Mouse (Mus musculus) heart, embryonic 15.5 days (tissue): ENCODE results near the gene Slc43a2. TPM values are rescaled to one million over a fixed set of nuclear protein-coding genes. Genes with fewer than 3 reads are reported as not detected.

Experiments
- ATAC-seq: fragments of 200-750 bp; cut with Nextera tagmentation; replicated peaks from 2 replicates; pipeline ENCODE4 v1.8.0; 2017; ENCODE audit warnings: low read depth, moderate TSS enrichment; ENCODE audit not compliant: insufficient number of reproducible peaks, insufficient read depth, low FRiP score
- H3K27ac ChIP-seq: fragments of 300-500 bp; sonication (generic); 2 replicates; pipeline ENCODE4 v1.5.1; 2015; ENCODE audit warnings: mild to moderate bottlenecking, inconsistent platforms
- H3K27me3 ChIP-seq: fragments of 300-500 bp; sonication (generic); 2 replicates; pipeline ENCODE4 v1.6.1; 2015; ENCODE audit warnings: inconsistent platforms
- H3K36me3 ChIP-seq: fragments of 300-500 bp; sonication (generic); 2 replicates; pipeline ENCODE4 v1.6.1; 2015; ENCODE audit warnings: mild to moderate bottlenecking, inconsistent platforms
- H3K4me1 ChIP-seq: fragments of 300-500 bp; sonication (generic); replicated peaks from 2 replicates; pipeline ENCODE4 v1.6.1; 2015; ENCODE audit warnings: inconsistent platforms
- H3K4me2 ChIP-seq: fragments of 300-500 bp; sonication (generic); 2 replicates; pipeline ENCODE4 v1.6.1; 2015; ENCODE audit warnings: inconsistent platforms, mild to moderate bottlenecking, moderate library complexity
- H3K4me3 ChIP-seq: fragments of 300-500 bp; sonication (generic); 2 replicates; pipeline ENCODE4 v1.5.1; 2015; ENCODE audit warnings: mild to moderate bottlenecking, inconsistent platforms
- H3K9ac ChIP-seq: fragments of 300-500 bp; sonication (generic); 2 replicates; pipeline ENCODE4 v1.6.1; 2015; ENCODE audit warnings: mild to moderate bottlenecking, inconsistent platforms
- H3K9me3 ChIP-seq: fragments of 300-500 bp; sonication (generic); replicated peaks from 2 replicates; pipeline ENCODE4 v1.6.1; 2016; ENCODE audit warnings: inconsistent platforms
- WGBS: fragments of 180-500 bp; shearing (Covaris S2); methylation state at CpG from one replicate; pipeline ENCODE4 v1.1.7; 2015; ENCODE audit warnings: mixed read lengths; 5-methylcytosine and 5-hydroxymethylcytosine counted together
- polyA plus RNA-seq: library from polyadenylated mRNA; unstranded; fragments of >200 nt; fragmentation: Nextera tagmentation; extraction: Ambion mirVana; gene quantifications from 2 replicates; pipeline ENCODE4 v1.2.1, GENCODE M21; 2015

The Slc43a2 gene
- 2.6 and 5.1 TPM in 2 replicates for polyA plus RNA-seq

DNA sequence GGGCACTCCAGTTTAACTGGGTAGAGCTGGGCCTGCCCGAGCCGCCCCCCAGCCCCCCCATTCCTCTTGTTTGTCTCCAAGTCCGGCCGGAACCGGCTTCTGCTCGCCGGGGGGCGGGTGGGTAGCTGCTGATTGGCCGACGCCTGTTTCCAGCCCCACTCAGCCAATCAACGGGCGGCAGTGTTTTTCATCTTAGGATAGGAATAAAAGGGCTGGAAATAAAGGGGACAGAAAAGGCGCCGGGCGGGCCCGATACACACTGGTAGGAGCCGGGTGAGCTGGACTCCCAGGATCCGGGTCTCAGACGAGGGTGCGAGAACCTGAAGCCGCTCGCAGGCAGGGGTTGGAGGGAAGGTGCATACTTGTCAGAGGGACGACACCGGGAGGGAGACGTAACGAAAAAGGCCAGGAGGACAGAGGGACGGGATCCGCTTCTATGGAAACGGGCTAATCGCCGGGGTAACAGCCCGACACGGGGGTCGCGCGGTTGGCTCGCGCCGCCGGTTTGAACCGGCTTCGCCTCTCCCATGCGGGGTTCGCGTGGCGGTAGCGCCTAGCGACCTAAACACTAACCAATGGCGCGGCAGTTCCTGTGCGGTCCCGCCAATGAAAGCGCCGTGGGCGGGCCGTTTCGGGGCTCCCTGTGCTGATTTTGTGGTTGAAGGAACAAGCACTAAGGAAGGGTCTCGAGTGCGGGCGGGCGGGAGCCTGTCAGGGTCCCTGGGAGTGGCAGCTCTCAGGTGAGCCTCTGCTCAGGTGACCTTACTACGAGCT lies at the start of gene Slc43a2:
Gene Slc43a2, plus strand, starts transcription at position 226 of the 774 bp plus-strand sequence.
- H3K27ac ChIP-seq = peak within 1 kb of the TSS; percentile 73
- H3K27me3 ChIP-seq = no peaks in the 10 kb centered on the region
- peak within 1 kb of the TSS; percentile 93 for H3K4me2 ChIP-seq
- peak; percentile 85 for ATAC-seq
- H3K9me3 ChIP-seq = no peaks in the 10 kb centered on the region
- H3K4me3 ChIP-seq = peak within 1 kb of the TSS; percentile 59
- H3K9ac ChIP-seq = peak within 1 kb of the TSS; percentile 58
- WGBS = under 1% methylated on average over 62 of the region's 62 CpGs
- H3K36me3 ChIP-seq = no peaks in the 10 kb centered on the region
- peaks cover 16% of the 10 kb centered on the region for H3K4me1 ChIP-seq

DNA sequence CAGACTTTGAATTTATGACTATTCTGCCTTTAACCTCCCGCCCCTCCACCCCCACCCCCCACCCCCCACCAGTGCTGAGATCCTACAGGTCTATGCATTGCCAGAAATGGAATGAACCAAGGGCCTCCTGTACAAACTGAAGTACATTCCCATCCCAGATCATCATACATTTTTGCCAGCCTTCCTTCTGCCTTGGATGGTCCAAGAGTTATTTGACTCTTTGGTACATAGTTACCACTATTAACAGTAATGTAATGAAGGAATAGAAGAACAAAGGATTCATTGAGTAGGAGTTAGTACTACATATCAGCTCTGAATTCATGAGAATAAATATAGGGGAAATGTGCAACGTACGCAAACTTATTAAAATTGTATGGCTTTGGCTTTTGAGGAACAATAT lies 45.3 kb upstream of the Slc43a2 start:
- Histone ChIP-seq H3K4me1 (peaks cover 13% of the 10 kb centered on the region), H3K27me3 (peaks cover 5% of the 10 kb centered on the region; the same call in 1 of the 2 replicates), H3K36me3 (peaks cover 22% of the 10 kb centered on the region), H3K9me3 (no peaks in the 10 kb centered on the region), H3K4me3 (peak overlapping the region; percentile 93), H3K27ac (no peak overlapping the region), H3K4me2 (peak overlapping the region; percentile 47), H3K9ac (no peak overlapping the region)
- no peak for ATAC-seq
- WGBS = 21% methylated on average over 3 of the region's 3 CpGs

DNA sequence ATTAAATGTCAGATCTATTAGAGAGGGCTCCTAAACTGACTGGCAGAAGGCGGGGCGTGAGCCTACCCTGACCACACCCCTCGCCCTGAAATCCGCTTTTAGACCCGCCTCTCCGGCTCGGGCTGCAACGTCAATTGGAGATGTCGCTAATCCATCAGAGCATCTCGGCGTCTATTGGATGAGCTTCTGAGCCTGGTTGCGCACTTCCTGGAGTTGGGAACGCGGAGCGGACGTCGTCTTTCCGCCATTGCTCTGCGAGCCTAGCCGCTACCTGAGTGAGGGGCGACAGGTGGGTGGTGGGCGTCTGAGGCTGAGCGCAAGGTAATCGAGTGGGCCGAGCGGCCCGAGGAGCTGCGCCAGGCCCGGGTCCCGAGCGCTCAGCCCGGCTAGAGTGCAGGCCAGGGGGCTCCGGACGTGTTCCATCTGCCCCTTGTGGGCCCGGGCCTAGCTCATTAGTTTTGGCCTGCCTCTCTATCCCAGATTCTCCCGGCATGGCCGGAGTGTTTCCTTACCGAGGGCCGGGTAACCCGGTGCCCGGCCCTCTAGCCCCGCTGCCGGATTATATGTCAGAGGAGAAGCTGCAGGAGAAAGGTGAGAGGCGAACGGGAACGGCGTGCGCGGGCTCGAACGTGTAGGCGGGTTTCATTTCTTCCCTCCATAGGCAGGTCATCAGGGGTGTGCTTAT lies 44.8 kb upstream of the Slc43a2 start, which contains the start of gene Prpf8:
Gene Prpf8, plus strand, starts transcription at position 216 of the 685 bp plus-strand sequence.
- Histone ChIP-seq H3K4me2 (peak within 1 kb of the TSS; percentile 83), H3K27me3 (peaks cover 5% of the 10 kb centered on the region; the same call in 1 of the 2 replicates), H3K9ac (peak within 1 kb of the TSS; percentile 93), H3K4me1 (peaks cover 13% of the 10 kb centered on the region), H3K36me3 (peaks cover 27% of the 10 kb centered on the region), H3K27ac (peak within 1 kb of the TSS; percentile 74), H3K4me3 (peak within 1 kb of the TSS; percentile 93), H3K9me3 (no peaks in the 10 kb centered on the region)
- ATAC-seq = peak; percentile 99
- WGBS = under 1% methylated on average over 52 of the region's 52 CpGs

DNA sequence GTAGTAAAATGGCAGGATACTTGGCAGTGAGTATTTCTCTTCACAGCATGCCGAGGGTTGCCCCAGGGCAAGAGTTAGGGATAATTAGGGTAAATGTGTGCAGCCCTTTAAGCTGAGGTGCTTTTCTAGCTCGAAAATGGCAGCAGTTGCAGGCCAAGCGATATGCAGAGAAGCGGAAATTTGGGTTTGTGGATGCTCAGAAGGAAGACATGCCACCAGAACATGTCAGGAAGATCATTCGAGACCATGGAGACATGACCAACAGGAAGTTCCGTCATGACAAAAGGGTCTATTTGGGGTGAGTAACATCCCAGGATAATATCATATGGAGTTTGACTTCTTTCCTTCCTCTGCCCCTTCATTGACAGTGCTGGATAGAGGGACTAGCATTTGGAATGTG lies 44.0 kb upstream of the Slc43a2 start:
- peak overlapping the region; percentile 83 for H3K4me2 ChIP-seq
- H3K9ac ChIP-seq = peak overlapping the region; percentile 93
- no peaks in the 10 kb centered on the region for H3K9me3 ChIP-seq
- H3K4me3 ChIP-seq = peak overlapping the region; percentile 93
- H3K27ac ChIP-seq = no peak overlapping the region
- WGBS = 28% methylated on average over 6 of the region's 6 CpGs
- H3K27me3 ChIP-seq = peaks cover 5% of the 10 kb centered on the region; the same call in 1 of the 2 replicates
- peaks cover 13% of the 10 kb centered on the region for H3K4me1 ChIP-seq
- H3K36me3 ChIP-seq = peaks cover 35% of the 10 kb centered on the region
- no peak for ATAC-seq

DNA sequence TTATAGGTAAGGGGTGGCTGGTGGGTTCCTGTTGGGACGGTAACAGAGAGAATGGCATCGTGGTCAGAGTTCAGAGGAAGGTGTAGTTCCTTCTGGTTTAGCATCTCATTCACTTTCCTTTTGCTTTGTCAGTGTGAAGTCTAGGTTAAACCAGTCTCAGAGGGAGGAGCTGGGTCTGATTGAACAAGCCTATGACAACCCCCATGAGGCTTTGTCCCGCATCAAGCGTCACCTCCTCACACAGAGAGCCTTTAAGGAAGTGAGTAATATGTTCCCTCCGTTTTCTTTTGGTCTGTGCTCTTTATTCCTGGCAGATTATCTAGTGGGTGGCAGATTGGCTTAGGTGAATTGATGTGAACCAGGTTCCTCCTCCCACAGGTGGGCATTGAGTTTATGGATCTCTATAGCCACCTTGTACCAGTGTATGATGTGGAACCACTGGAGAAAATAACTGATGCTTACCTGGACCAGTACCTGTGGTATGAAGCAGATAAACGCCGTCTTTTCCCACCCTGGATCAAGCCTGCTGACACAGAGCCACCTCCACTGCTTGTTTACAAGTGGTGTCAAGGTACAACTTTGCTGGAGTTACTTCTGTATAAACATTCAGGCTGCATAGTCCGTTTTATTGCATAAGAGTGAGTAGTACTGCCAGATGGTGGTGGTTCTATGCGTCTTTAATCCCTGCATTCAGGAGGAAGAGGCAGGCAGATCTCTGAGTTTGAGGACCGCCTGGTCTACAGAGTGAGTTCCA lies 37.0 kb upstream of the Slc43a2 start:
- no peak overlapping the region for H3K4me2 ChIP-seq
- 91% methylated on average over 10 of the region's 10 CpGs for WGBS
- H3K4me3 ChIP-seq = no peak overlapping the region
- no peak overlapping the region for H3K9ac ChIP-seq
- 0 out of 2 replicates have a peak, but pooled peaks cover 4% of the 10 kb centered on the region for H3K4me1 ChIP-seq
- no peak for ATAC-seq
- no peaks in the 10 kb centered on the region for H3K27me3 ChIP-seq
- no peak overlapping the region for H3K27ac ChIP-seq
- H3K9me3 ChIP-seq = no peaks in the 10 kb centered on the region
- H3K36me3 ChIP-seq = peaks cover 100% of the 10 kb centered on the region

DNA sequence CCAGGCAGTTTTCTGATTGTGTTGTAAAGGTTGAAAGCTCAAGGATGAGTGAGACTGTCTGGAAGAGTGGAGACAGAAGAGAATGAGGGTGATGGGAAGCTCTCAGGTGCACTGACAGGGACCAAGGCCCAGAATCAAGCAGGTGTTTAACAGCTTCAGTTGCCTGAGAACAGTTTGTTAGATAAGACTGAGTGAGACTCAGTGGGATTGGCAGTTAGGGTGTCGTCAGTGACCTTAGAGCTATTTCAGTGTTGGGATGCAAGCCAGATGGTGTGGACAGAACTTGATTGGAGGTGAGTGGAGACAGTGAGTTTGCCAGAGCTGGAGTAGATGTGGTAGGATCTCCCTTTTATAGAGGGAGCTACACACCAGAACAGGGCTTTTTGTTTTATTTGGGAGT lies 33.4 kb upstream of the Slc43a2 start:
- Histone ChIP-seq H3K4me3 (no peak overlapping the region), H3K4me2 (no peak overlapping the region), H3K27me3 (no peaks in the 10 kb centered on the region), H3K27ac (0 out of 2 replicates have a peak overlapping the region, but pooled peaks have one; percentile 7), H3K9me3 (no peaks in the 10 kb centered on the region), H3K9ac (no peak overlapping the region), H3K36me3 (peaks cover 99% of the 10 kb centered on the region), H3K4me1 (0 out of 2 replicates have a peak, but pooled peaks cover 4% of the 10 kb centered on the region)
- ATAC-seq = no peak
- WGBS = 33% methylated on average over 1 of the region's 1 CpGs

DNA sequence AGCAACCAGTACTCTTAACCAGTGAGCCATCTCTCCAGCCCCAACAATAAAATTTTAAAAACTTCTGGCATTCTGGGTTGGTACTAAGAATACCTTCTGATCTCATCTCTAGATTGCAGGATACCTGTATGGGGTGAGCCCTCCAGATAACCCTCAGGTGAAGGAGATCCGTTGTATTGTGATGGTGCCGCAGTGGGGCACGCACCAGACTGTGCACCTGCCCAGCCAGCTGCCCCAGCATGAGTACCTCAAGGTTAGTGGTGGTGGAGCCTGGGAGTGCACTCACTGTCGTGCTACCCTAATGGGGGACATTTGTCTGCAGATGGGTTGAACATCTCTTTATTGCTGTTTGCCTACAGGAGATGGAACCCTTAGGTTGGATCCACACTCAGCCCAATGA lies 23.3 kb upstream of the Slc43a2 start:
- no peak overlapping the region for H3K4me2 ChIP-seq
- H3K27me3 ChIP-seq = no peaks in the 10 kb centered on the region
- H3K4me1 ChIP-seq = peaks cover 27% of the 10 kb centered on the region
- peaks cover 56% of the 10 kb centered on the region for H3K36me3 ChIP-seq
- ATAC-seq = no peak
- H3K9me3 ChIP-seq = no peaks in the 10 kb centered on the region
- H3K27ac ChIP-seq = no peak overlapping the region
- H3K9ac ChIP-seq = no peak overlapping the region
- WGBS = 94% methylated on average over 4 of the region's 4 CpGs
- H3K4me3 ChIP-seq = no peak overlapping the region

DNA sequence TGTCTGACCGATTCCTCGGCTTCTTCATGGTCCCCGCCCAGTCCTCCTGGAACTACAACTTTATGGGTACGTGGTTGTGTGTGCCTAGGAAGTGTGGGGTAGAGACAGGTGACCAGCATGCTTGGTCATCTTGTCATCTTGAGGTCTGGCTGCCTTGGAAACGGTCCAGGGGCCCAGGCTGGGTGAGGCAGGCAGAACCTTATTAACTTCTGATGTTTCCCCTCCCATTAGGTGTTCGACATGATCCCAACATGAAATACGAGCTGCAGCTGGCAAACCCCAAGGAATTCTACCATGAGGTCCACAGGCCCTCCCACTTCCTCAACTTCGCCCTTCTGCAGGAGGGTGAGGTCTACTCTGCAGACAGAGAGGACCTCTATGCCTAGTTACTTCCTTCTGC lies 22.6 kb upstream of the Slc43a2 start:
- WGBS = 68% methylated on average over 8 of the region's 8 CpGs
- peaks cover 49% of the 10 kb centered on the region for H3K36me3 ChIP-seq
- no peaks in the 10 kb centered on the region for H3K9me3 ChIP-seq
- H3K4me2 ChIP-seq = no peak overlapping the region
- ATAC-seq = no peak
- no peaks in the 10 kb centered on the region for H3K27me3 ChIP-seq
- peaks cover 27% of the 10 kb centered on the region for H3K4me1 ChIP-seq
- H3K4me3 ChIP-seq = no peak overlapping the region
- H3K27ac ChIP-seq = peak overlapping the region; percentile 96
- H3K9ac ChIP-seq = no peak overlapping the region

DNA sequence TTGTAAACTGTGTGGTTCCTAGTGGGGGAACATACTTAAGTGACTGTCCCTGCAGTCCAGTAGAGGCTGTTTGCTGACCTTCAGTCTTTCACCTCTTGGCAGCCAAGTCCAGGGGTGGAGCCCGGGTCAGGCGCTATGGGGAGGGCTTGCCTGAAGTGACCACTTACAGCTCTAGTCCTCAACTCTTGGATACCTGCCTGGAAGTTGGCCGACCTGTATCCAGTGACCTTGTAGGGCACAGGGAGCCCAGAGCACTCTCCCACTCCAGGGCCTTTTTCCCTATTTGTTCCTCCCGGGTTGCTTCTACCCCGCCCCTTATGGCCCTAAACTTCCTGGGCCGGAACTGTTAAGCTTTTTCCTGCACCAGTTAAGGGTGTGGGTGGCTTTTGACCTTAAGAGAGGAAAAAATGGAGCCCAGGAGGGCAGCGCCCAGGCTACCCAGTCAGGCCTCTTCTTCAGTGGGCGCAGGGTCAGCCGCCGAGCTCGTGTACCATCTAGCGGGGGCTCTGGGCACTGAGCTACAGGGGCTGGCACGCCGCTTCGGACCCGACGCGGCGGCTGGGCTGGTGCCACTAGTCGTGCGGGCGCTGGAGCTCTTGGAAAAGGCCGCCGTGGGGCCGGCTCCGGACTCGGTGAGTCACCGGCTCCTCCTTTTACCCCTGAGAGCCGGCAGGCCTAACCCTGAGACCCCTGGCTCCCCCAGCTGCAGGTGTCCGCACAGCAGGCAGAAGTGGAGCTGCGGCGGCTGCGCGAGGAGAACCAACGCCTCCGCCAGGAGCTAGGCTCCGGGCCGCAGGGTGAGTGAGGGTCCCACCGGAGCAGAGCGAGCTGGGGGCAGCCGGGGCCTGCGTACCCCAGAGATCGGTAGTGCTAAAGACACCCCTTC lies 21.5 kb upstream of the Slc43a2 start, which contains the start of gene Rilp:
Gene Rilp, plus strand, starts transcription at position 354 of the 886 bp plus-strand sequence.
- WGBS = 3% methylated on average over 42 of the region's 43 CpGs

DNA sequence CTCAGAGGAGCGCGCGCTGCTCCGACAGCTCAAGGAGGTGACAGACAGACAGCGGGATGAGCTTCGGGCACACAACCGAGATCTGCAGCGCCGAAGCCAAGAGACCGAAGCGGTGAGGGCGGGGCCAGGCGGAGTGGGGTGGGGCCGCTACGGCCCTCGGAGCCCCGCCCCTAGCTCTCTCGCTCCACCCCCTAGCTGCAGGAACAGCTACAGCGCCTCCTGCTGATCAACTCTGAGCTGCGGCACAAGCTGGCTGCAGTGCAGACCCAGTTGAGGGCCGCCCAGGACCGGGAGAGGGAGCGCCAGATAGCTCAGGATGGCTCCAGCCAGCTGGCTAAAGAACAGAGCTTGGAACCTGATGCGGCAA lies 20.9 kb upstream of the Slc43a2 start:
- ATAC-seq = peak; percentile 78

More for the DNA sequence above, 21.5 kb upstream of the Slc43a2 start, which contains the start of gene Rilp:
- Histone ChIP-seq H3K9ac (peak within 1 kb of the TSS; percentile 79), H3K27ac (peak within 1 kb of the TSS; percentile 96), H3K4me3 (peak within 1 kb of the TSS; percentile 64), H3K4me1 (peaks cover 27% of the 10 kb centered on the region), H3K4me2 (peak within 1 kb of the TSS; percentile 97), H3K9me3 (no peaks in the 10 kb centered on the region), H3K27me3 (no peaks in the 10 kb centered on the region), H3K36me3 (peaks cover 38% of the 10 kb centered on the region)
- peak; percentile 68 for ATAC-seq

More for the DNA sequence above, 20.9 kb upstream of the Slc43a2 start:
- Histone ChIP-seq H3K36me3 (peaks cover 33% of the 10 kb centered on the region), H3K4me1 (peaks cover 27% of the 10 kb centered on the region), H3K27ac (peak overlapping the region; percentile 96), H3K4me2 (peak overlapping the region; percentile 97), H3K27me3 (no peaks in the 10 kb centered on the region), H3K9ac (peak overlapping the region; percentile 79), H3K9me3 (no peaks in the 10 kb centered on the region), H3K4me3 (peak overlapping the region; percentile 64)
- 3% methylated on average over 24 of the region's 24 CpGs for WGBS
